Mouse (Mus musculus) kidney, embryonic 15.5 days (tissue): Measurements from ENCODE around the gene Tmem167. TPM values are rescaled to one million over a fixed set of nuclear protein-coding genes. Genes with fewer than 3 reads are reported as not detected.
"Not testable (repeated sequence)": the region's sequence is repeated elsewhere in the genome, so short reads cannot be mapped to it uniquely, and the experiment has no call there.

Experiments
- ATAC-seq: fragments of 200-750 bp; cut with Nextera tagmentation; replicated peaks from 2 replicates; pipeline ENCODE4 v1.8.0; 2017; ENCODE audit warnings: moderate TSS enrichment; ENCODE audit not compliant: low FRiP score
- H3K27ac ChIP-seq: fragments of 300-500 bp; sonication (generic); 2 replicates; pipeline ENCODE4 v1.5.1; 2015; ENCODE audit warnings: mild to moderate bottlenecking, inconsistent platforms
- H3K27me3 ChIP-seq: fragments of 300-500 bp; sonication (generic); 2 replicates; pipeline ENCODE4 v1.6.1; 2015; ENCODE audit warnings: inconsistent platforms
- H3K36me3 ChIP-seq: fragments of 300-500 bp; sonication (generic); 2 replicates; pipeline ENCODE4 v1.6.1; 2015; ENCODE audit warnings: inconsistent platforms
- H3K4me1 ChIP-seq: fragments of 300-500 bp; sonication (generic); 2 replicates; pipeline ENCODE4 v1.6.1; 2015; ENCODE audit warnings: inconsistent platforms
- H3K4me2 ChIP-seq: fragments of 300-500 bp; sonication (generic); 2 replicates; pipeline ENCODE4 v1.6.1; 2015; ENCODE audit warnings: moderate library complexity, mild to moderate bottlenecking, inconsistent platforms
- H3K4me3 ChIP-seq: fragments of 300-500 bp; sonication (generic); replicated peaks from 2 replicates; pipeline ENCODE4 v1.5.1; 2015; ENCODE audit warnings: mild to moderate bottlenecking, inconsistent platforms
- H3K9ac ChIP-seq: fragments of 300-500 bp; sonication (generic); 2 replicates; pipeline ENCODE4 v1.6.1; 2015; ENCODE audit warnings: mild to moderate bottlenecking, inconsistent platforms
- H3K9me3 ChIP-seq: fragments of 300-500 bp; sonication (generic); replicated peaks from 2 replicates; pipeline ENCODE4 v1.6.1; 2016; ENCODE audit warnings: inconsistent platforms
- WGBS: fragments of 180-500 bp; shearing (Covaris S2); methylation state at CpG from one replicate; pipeline ENCODE4 v1.1.7; 2015; ENCODE audit warnings: mixed read lengths; 5-methylcytosine and 5-hydroxymethylcytosine counted together
- polyA plus RNA-seq: library from polyadenylated mRNA; unstranded; fragments of >200 nt; fragmentation: Nextera tagmentation; extraction: Ambion mirVana; gene quantifications from 2 replicates; pipeline ENCODE4 v1.2.1, GENCODE M21; 2015

Gene Tmem167
- 64.6 and 70.4 TPM in 2 replicates for polyA plus RNA-seq

DNA sequence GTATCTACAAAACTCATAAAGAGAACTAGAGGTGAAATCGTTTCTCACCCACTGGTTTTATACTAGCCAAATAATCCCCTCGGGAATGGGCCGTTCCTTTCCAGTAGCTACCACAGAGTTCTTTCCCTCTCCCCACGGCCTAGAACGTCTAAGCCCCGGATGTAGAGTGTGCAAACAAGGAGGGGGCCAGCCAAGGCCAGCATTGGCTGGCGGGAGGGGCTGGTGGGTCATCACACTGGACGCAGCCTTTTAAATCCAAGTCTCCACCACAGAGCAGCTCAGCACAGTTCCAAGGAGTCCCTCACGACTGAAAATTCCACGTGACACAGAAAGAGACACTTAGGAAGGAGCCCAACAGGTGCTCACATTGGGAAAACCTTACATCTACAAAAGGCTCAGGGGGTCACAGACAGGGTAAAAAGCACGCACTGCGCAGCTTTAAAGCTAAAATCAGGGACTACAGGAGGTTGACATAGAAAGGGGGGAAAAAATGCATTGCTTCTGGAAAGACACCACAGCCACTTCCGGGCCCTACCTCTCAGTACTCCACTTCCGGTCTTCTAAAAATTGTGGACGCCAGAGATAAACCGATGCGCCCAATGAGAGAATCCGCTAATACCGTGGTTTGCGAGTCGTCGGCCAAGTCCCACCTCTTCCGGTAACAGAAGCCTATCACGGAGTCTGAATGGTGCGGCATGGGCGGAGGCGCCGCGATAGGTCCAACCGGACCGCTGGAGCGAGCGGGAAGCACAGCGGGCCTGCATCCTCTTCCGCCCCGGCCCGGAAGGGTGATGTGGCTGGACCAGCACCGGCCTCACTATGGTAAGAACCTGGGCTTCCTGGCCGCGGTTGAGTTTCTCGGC is at the start of gene Tmem167, which contains the start of gene Xrcc4:
Gene Tmem167 (plus strand): TSS at position 162 of the 863 bp plus-strand sequence.
Gene Xrcc4 (minus strand): TSS at position 647 of the 863 bp plus-strand sequence.
- Histone ChIP-seq H3K4me3 (peak within 1 kb of the TSS; percentile 95), H3K4me1 (peaks cover 3% of the 10 kb centered on the region; the same call in 1 of the 2 replicates), H3K27me3 (no peaks in the 10 kb centered on the region), H3K9ac (peak within 1 kb of the TSS; percentile 84), H3K36me3 (peaks cover 6% of the 10 kb centered on the region; the same call in 1 of the 2 replicates), H3K4me2 (peak within 1 kb of the TSS; percentile 92), H3K9me3 (no peaks in the 10 kb centered on the region), H3K27ac (peak within 1 kb of the TSS; percentile 89)
- peak; percentile 100 for ATAC-seq
- 3% methylated on average over 41 of the region's 41 CpGs for WGBS

DNA sequence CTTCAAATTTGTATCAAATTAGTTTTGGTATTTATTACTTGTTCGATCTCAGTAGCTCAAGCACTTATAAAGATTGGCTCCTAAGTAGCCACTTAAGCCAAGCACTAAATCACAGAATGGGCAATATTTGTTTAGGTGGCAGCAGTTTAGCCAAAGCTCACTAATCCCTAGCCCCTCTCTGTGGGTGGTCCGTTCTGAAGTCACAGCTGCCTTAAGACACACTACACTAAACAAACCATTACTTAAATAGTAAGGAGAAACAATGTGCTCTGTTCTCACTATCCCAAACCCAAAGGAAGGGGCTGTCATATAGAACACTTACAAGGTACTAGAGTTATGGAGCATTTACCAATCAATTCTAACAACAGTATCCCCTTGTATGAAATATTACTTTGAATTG is 49.3 kb upstream of the Tmem167 start:
- 14% methylated on average over 2 of the region's 2 CpGs for WGBS
- Histone ChIP-seq H3K27me3 (no peaks in the 10 kb centered on the region), H3K4me1 (no peaks in the 10 kb centered on the region), H3K27ac (no peak overlapping the region), H3K9ac (no peak overlapping the region), H3K9me3 (no peaks in the 10 kb centered on the region), H3K4me3 (no peak overlapping the region), H3K36me3 (no peaks in the 10 kb centered on the region), H3K4me2 (no peak overlapping the region)
- peak; percentile 66; the same call in 1 of the 2 replicates for ATAC-seq

GRCm38 (mm10) chr13:90051735-90052134 is 37.2 kb upstream of the Tmem167 start:
- H3K4me1 ChIP-seq, result no peaks in the 10 kb centered on the region
- H3K4me2 ChIP-seq, result no peak overlapping the region
- H3K9me3 ChIP-seq, result no peaks in the 10 kb centered on the region
- no peak overlapping the region for H3K9ac ChIP-seq
- 80% methylated on average over 6 of the region's 6 CpGs for WGBS
- H3K36me3 ChIP-seq, result no peaks in the 10 kb centered on the region
- ATAC-seq, result no peak
- no peak overlapping the region for H3K27ac ChIP-seq
- no peak overlapping the region for H3K4me3 ChIP-seq
- no peaks in the 10 kb centered on the region for H3K27me3 ChIP-seq

- H3K4me2 ChIP-seq, result no peak overlapping the region
- no peak for ATAC-seq
- WGBS, result 77% methylated on average over 3 of the region's 3 CpGs
- H3K4me1 ChIP-seq, result no peaks in the 10 kb centered on the region
- no peaks in the 10 kb centered on the region for H3K27me3 ChIP-seq
- H3K9me3 ChIP-seq, result no peaks in the 10 kb centered on the region
- no peak overlapping the region for H3K27ac ChIP-seq
- H3K36me3 ChIP-seq, result no peaks in the 10 kb centered on the region
- H3K9ac ChIP-seq, result no peak overlapping the region
- no peak overlapping the region for H3K4me3 ChIP-seq
These were observed 36.5 kb upstream of the Tmem167 start for GRCm38 (mm10) chr13:90052408-90052807.

- Histone ChIP-seq H3K4me1 (no peaks in the 10 kb centered on the region), H3K27ac (no peak overlapping the region), H3K27me3 (no peaks in the 10 kb centered on the region), H3K4me3 (no peak overlapping the region), H3K36me3 (no peaks in the 10 kb centered on the region), H3K4me2 (no peak overlapping the region), H3K9ac (no peak overlapping the region), H3K9me3 (no peaks in the 10 kb centered on the region)
- ATAC-seq, result no peak
- 84% methylated on average over 1 of the region's 1 CpGs for WGBS
These were observed 27.0 kb upstream of the Tmem167 start for GRCm38 (mm10) chr13:90061877-90062276.

GRCm38 (mm10) chr13:90089825-90090183 is 881 bp downstream of the Tmem167 start:
- Histone ChIP-seq H3K27ac (peak overlapping the region; percentile 89), H3K36me3 (peaks cover 6% of the 10 kb centered on the region; the same call in 1 of the 2 replicates), H3K4me2 (peak overlapping the region; percentile 92), H3K4me1 (peaks cover 3% of the 10 kb centered on the region; the same call in 1 of the 2 replicates), H3K4me3 (peak overlapping the region; percentile 95), H3K9ac (peak overlapping the region; percentile 84), H3K9me3 (no peaks in the 10 kb centered on the region), H3K27me3 (no peaks in the 10 kb centered on the region)
- WGBS, result under 1% methylated on average over 27 of the region's 27 CpGs
- peak; percentile 79 for ATAC-seq

DNA sequence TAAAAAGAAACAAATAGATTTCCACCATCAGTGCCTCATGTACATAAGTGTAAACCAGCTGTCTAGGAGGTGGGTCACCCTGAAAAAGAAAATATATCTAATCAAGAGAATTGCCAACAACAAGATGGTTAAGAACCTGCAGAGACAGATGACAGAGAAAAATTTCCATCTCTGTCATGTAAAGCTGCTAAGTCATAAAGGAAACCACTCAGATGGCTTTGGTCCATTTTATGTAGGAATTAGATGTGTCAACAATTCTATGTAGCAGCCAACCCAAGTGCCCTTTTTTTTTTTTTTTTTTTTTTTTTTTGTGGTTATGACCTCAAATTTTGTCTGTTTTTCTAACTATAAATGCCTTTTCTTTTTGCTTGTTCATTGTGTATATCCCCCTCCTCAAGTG is 12.6 kb downstream of the Tmem167 start:
- no peak overlapping the region for H3K9ac ChIP-seq
- H3K9me3 ChIP-seq, result no peaks in the 10 kb centered on the region
- no peaks in the 10 kb centered on the region for H3K4me1 ChIP-seq
- peaks cover 56% of the 10 kb centered on the region for H3K36me3 ChIP-seq
- H3K4me2 ChIP-seq, result no peak overlapping the region
- ATAC-seq, result no peak
- no peak overlapping the region for H3K4me3 ChIP-seq
- H3K27ac ChIP-seq, result no peak overlapping the region
- no peaks in the 10 kb centered on the region for H3K27me3 ChIP-seq

DNA sequence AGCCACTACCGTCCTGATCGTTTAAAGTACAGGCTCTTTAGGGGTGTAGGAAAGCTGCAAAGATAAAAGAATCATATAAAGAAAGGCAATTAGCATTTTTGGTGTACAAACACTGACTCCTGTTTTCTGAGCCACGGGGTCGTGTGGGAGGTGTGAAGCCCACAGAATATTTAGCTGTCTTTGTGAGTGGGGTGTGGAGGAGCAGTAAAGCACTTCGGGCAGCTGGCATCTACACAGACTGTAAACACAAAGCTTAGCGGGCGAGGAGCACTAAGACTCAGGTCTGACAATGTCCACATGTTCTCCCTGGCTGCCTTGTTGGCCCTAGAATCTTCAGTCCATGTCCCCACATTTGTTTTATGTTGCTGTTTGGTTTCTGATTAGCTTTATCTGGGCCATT is 17.2 kb downstream of the Tmem167 start:
- Histone ChIP-seq H3K4me1 (no peaks in the 10 kb centered on the region), H3K9ac (no peak overlapping the region), H3K36me3 (peaks cover 59% of the 10 kb centered on the region), H3K27ac (no peak overlapping the region), H3K9me3 (no peaks in the 10 kb centered on the region), H3K27me3 (no peaks in the 10 kb centered on the region), H3K4me3 (no peak overlapping the region), H3K4me2 (no peak overlapping the region)
- 80% methylated on average over 7 of the region's 7 CpGs for WGBS
- 0 out of 2 replicates have a peak, but pooled peaks have one; percentile 26 for ATAC-seq

- Histone ChIP-seq H3K27ac (0 out of 2 replicates have a peak overlapping the region, but pooled peaks have one; percentile 60), H3K36me3 (peaks cover 39% of the 10 kb centered on the region)
- not testable (repeated sequence) for H3K4me2 ChIP-seq, H3K9ac ChIP-seq, H3K9me3 ChIP-seq, ATAC-seq, H3K4me1 ChIP-seq, H3K27me3 ChIP-seq, H3K4me3 ChIP-seq
- WGBS, result 88% methylated on average over 5 of the region's 5 CpGs
These were observed 19.8 kb downstream of the Tmem167 start for GRCm38 (mm10) chr13:90108746-90109145.

GRCm38 (mm10) chr13:90111681-90112080 is 22.8 kb downstream of the Tmem167 start:
- ATAC-seq, result peak; percentile 38
- Histone ChIP-seq H3K27me3 (no peaks in the 10 kb centered on the region), H3K4me3 (no peak overlapping the region), H3K9me3 (no peaks in the 10 kb centered on the region), H3K9ac (no peak overlapping the region), H3K4me1 (0 out of 2 replicates have a peak, but pooled peaks cover 5% of the 10 kb centered on the region), H3K27ac (peak overlapping the region; percentile 15; the same call in 1 of the 2 replicates), H3K36me3 (peaks cover 12% of the 10 kb centered on the region), H3K4me2 (no peak overlapping the region)
- 36% methylated on average over 1 of the region's 1 CpGs for WGBS

DNA sequence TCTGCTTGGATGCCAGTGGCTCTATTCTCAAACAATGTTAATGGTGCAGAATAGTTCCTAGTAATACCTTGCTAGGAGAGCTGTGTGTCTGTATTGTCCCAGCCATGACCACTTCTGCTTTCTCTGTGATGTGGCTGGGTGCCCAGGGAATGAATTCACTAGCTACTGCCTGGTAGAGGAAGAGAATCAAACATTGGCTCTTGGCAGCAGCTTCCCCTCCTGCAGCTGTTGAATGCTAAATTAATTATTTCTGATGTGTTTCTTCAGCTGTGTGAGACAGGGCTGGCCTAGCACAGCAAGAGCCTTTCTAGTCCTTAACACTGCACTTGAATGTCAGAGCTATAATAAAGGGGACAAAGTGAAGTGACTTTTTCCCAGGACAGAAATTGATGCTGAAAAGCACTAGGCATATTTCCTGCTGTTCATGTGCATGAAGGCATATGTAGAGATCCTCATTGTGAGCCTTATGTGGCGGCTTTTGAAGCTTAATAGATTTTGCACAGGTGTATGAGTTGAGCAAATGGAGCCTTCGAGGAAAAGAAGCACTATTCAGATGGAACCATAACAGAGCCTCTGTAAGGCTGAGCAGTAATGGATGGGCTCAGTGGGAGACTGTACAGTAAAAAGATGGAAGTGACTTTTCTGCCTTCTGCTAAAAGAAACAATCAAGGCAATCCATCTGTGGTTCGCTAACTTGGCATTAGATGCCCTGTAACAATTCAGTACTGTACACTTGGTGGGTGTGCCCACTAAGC is 47.4 kb downstream of the Tmem167 start:
- Histone ChIP-seq H3K9ac (no peak overlapping the region), H3K27ac (no peak overlapping the region), H3K9me3 (no peaks in the 10 kb centered on the region), H3K27me3 (no peaks in the 10 kb centered on the region), H3K4me3 (no peak overlapping the region), H3K4me2 (no peak overlapping the region), H3K4me1 (no peaks in the 10 kb centered on the region), H3K36me3 (no peaks in the 10 kb centered on the region)
- no peak for ATAC-seq
- WGBS, result 87% methylated on average over 3 of the region's 3 CpGs

- no peak for ATAC-seq
- H3K9me3 ChIP-seq, result no peaks in the 10 kb centered on the region
These were observed 52.8 kb downstream of the Tmem167 start for GRCm38 (mm10) chr13:90141681-90142080.

More at GRCm38 (mm10) chr13:90141681-90142080, 52.8 kb downstream of the Tmem167 start:
- Histone ChIP-seq H3K36me3 (no peaks in the 10 kb centered on the region), H3K27me3 (no peaks in the 10 kb centered on the region), H3K4me3 (no peak overlapping the region), H3K4me1 (no peaks in the 10 kb centered on the region), H3K9ac (no peak overlapping the region), H3K4me2 (no peak overlapping the region), H3K27ac (no peak overlapping the region)
- 82% methylated on average over 1 of the region's 1 CpGs for WGBS
